In the genomic region with DNA sequence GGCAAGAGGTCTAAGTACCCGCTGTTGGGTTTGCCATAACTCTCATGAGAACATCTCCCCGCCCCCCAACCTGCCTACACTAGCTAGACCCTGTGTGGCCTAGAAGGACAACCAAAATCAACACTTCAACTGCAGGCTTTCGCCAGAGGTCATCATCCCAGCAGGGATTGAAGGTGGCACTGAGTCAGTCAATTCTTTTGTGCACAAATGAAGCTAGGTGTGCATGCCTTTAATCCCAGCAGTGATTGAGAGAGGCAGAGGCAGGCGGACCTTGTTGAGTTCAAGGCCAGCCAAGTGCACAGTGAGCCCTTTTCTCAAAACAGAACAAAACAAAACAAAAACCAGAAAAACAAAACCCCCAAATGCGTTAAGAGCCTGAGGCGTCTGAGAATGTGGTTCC, we compare ENCODE assay signal across 18 mouse cellular contexts. TPM values are rescaled to one million over a fixed set of nuclear protein-coding genes. Genes with fewer than 3 reads are reported as not detected.
"Had no signal": no experiment of that assay in that cellular context is flagged by ENCODE, and none has a peak within 500 bp of the region (broad histone marks: within the 10 kb centered on the region; RNA-seq: fewer than 3 reads in every experiment).

No protein-coding gene starts in this region.

- H3K27ac ChIP-seq: liver, embryonic 15.5 days; macrophage; midbrain, embryonic 13.5 days; neural tube, embryonic 13.5 days; neural tube, embryonic 15.5 days had no signal

- H3K4me3 ChIP-seq: liver, embryonic 15.5 days; midbrain, embryonic 13.5 days; myocyte; neural tube, embryonic 13.5 days; neural tube, embryonic 15.5 days had no signal

- H3K9me3 ChIP-seq: liver, embryonic 15.5 days; midbrain, embryonic 13.5 days; neural tube, embryonic 13.5 days; neural tube, embryonic 15.5 days had no signal

- DNase-seq: liver, postnatal 0 days; lung, embryonic 14.5 days; lung, postnatal 10 days; retina, postnatal 1 day; right cerebral cortex, adult 18-20 months; right cerebral cortex, postnatal 25 days; right cerebral cortex, postnatal 4 days; spleen, adult 18-20 months; thymus, adult 18-20 months; thymus, postnatal 14 days; thymus, postnatal 36 days had no signal

- H3K4me1 ChIP-seq: liver, embryonic 15.5 days had no signal

- H3K27me3 ChIP-seq: midbrain, embryonic 13.5 days; neural tube, embryonic 15.5 days had no signal

- H3K36me3 ChIP-seq: liver, embryonic 15.5 days had no signal

- H3K9ac ChIP-seq: liver, embryonic 15.5 days; liver, postnatal 0 days; lung, embryonic 14.5 days; midbrain, embryonic 13.5 days; neural tube, embryonic 13.5 days; neural tube, embryonic 15.5 days had no signal

RNA-seq across cellular contexts. Expression of gene Rps6kl1, which starts 10.0 kb away (rescaled TPM):
- total RNA-seq: megakaryocyte progenitor cell, adult 5-6 weeks had no signal
- polyA plus RNA-seq: macrophage had no signal

RNA-seq across cellular contexts. Expression of gene Pgf, which starts 36.5 kb away (rescaled TPM):
- total RNA-seq: megakaryocyte progenitor cell, adult 5-6 weeks had no signal
